Mouse (Mus musculus) c-Kit-positive CD71-positive TER-119-negative erythroid progenitor cells, embryonic 14.5 days (primary cell): ENCODE data around the gene Cish.
A peak's percentile ranks its signal among the peaks of the same experiment; 100 is the strongest.

Experiments
- DNase-seq: peaks from one replicate; pipeline ENCODE4 v3.0.0-alpha.2; 2013; ENCODE audit warnings: low read depth

Gene Cish

GRCm38 (mm10) chr9:107296016-107296040, at the start of gene Cish:
Gene Cish (plus strand): TSS chr9:107296026.
- no peak for DNase-seq

- DNase-seq = peak; percentile 20
Measured at GRCm38 (mm10) chr9:107246170-107246569, 49.7 kb upstream of the Cish start.

GRCm38 (mm10) chr9:107249154-107249553, 46.7 kb upstream of the Cish start:
- no peak for DNase-seq

GRCm38 (mm10) chr9:107250416-107251337, 45.1 kb upstream of the Cish start:
- no peak for DNase-seq

GRCm38 (mm10) chr9:107252164-107252563, 43.7 kb upstream of the Cish start:
- DNase-seq = no peak

GRCm38 (mm10) chr9:107254476-107254875, 41.4 kb upstream of the Cish start:
- no peak for DNase-seq

GRCm38 (mm10) chr9:107254925-107255324, 40.9 kb upstream of the Cish start:
- DNase-seq = no peak

- no peak for DNase-seq
Measured at GRCm38 (mm10) chr9:107255596-107255995, 40.2 kb upstream of the Cish start.

- no peak for DNase-seq
Measured at GRCm38 (mm10) chr9:107259571-107259970, 36.3 kb upstream of the Cish start.

- DNase-seq = no peak
Measured at GRCm38 (mm10) chr9:107260429-107260828, 35.4 kb upstream of the Cish start.

- no peak for DNase-seq
Measured at GRCm38 (mm10) chr9:107260836-107261235, 35.0 kb upstream of the Cish start.

- DNase-seq = no peak
Measured at GRCm38 (mm10) chr9:107261792-107262191, 34.0 kb upstream of the Cish start.

GRCm38 (mm10) chr9:107262375-107262774, 33.5 kb upstream of the Cish start:
- no peak for DNase-seq

GRCm38 (mm10) chr9:107263912-107264311, 31.9 kb upstream of the Cish start:
- no peak for DNase-seq

GRCm38 (mm10) chr9:107264731-107265130, 31.1 kb upstream of the Cish start:
- DNase-seq = no peak

GRCm38 (mm10) chr9:107267028-107267427, 28.8 kb upstream of the Cish start:
- no peak for DNase-seq

GRCm38 (mm10) chr9:107267721-107268402, 28.0 kb upstream of the Cish start:
- DNase-seq = no peak

GRCm38 (mm10) chr9:107269772-107270171, 26.1 kb upstream of the Cish start:
- no peak for DNase-seq

- no peak for DNase-seq
Measured at GRCm38 (mm10) chr9:107271177-107271938, 24.5 kb upstream of the Cish start.

GRCm38 (mm10) chr9:107272284-107272683, 23.5 kb upstream of the Cish start:
- no peak for DNase-seq

GRCm38 (mm10) chr9:107273184-107273583, 22.6 kb upstream of the Cish start:
- no peak for DNase-seq

GRCm38 (mm10) chr9:107274751-107275150, 21.1 kb upstream of the Cish start:
- DNase-seq = no peak

- DNase-seq = no peak
Measured at GRCm38 (mm10) chr9:107275710-107276109, 20.1 kb upstream of the Cish start.
